Mouse (Mus musculus) kidney, postnatal 14 days (tissue): ENCODE measurements around the gene Kifc3.
"Not testable (repeated sequence)": the region's sequence is repeated elsewhere in the genome, so short reads cannot be mapped to it uniquely, and the experiment has no call there.

Source experiments
- DNase-seq: peaks from one replicate; pipeline ENCODE4 v3.0.0; 2022; ENCODE audit warnings: mixed read lengths

Gene Kifc3

GRCm38 (mm10) chr8:95202649-95203275, at the start of gene Kifc3:
Gene Kifc3 (minus strand): TSS chr8:95202812.
- peak; percentile 82 for DNase-seq

- no peak for DNase-seq
Observed at GRCm38 (mm10) chr8:95252056-95252455, 49.4 kb upstream of the Kifc3 start.

DNA sequence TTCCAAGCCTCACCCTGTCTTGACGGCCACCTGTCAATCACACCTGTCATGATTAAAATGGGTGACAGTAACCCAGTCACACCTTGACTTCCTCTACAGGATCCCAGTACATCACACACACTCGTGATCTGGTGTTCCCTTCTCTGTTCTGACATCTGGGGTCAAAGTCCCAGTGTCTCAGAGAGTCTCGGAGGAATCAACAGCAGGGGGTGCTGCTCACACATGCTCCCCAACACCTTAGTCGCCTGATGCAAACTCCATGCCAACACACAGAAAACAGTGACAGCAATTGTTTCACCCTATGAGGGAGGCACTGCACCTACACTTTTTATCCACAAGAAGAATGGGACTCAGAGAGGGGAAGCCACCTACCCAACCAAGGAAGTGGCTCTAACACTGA, 47.2 kb upstream of the Kifc3 start:
- DNase-seq: peak; percentile 28

DNA sequence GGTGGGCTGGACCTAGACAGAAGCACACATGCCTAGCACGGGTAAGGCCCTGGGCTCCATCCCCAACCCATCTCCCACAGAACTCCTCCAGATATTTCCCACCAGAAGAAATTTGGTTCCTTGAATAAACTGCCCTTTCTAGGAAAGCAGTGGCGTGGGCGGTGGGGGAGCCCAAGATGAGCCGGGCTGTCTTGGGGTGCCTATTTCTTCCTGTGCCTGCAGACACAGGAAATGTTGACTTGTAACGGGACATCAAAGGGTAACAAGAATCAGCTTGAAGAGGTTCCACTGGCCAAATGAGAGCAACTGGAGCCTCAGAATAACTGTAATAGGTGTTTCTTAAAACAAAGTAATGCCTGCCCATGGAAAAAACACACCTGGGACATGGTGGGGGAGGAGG, 44.7 kb upstream of the Kifc3 start:
- no peak for DNase-seq

- peak; percentile 77 for DNase-seq
Observed at GRCm38 (mm10) chr8:95245180-95245579, 42.6 kb upstream of the Kifc3 start.

DNA sequence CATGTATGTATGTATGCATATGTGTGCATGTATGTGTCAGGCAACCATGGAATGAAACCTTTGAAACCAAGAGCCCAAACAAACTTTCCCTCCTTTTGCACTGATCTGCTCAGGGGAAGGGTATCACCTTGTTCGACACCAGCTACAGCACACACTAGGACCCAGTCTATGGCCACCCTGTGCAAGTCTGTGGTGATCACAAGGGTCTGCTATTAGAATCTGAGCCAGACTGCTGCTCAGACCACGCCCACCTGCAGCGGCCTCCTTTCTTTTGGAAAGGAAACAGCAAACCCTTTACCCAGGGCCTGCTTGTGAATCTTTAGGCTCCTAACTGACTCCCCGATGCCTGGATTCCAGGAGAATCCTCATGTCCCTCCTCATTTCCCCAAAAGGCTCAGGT, 41.2 kb upstream of the Kifc3 start:
- no peak for DNase-seq

DNA sequence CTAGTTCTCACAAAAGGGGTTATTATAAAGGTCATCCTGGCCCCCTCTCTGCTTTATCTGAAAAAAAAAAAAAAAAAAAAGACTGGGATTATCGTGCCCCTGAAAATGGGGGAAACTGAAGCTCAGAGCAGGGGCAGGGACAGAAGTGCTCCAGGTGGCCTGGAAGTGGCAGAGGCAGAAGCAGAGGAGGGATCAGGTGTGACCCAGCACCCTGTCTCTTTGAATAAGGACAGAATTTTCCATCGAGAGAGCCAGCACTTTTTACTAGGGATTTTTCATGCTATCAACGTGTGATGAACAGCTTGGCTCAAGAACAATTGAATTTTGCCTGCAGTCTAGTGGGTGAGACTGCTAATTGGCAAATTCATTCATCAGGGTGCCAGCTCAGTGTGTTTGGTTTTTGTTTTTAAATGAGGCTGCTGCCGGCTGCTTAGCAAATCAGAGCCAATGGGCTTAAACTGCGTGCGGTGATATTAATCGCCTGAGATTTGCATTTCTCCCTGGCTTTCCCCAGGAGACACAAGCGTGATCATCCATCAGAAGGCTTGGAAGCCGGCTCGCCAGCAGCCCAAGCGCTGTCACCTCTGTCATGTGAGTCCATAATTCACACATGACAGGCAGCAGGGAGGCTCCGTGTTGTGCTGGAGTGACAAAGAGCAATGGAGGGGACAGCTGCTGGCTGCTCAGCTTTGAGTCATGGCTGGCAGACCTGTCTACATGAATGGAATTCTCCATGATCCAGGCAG, 40.4 kb upstream of the Kifc3 start:
- DNase-seq: peak; percentile 61

GRCm38 (mm10) chr8:95242099-95242825, 39.6 kb upstream of the Kifc3 start:
- DNase-seq: no peak

GRCm38 (mm10) chr8:95235683-95236082, 33.1 kb upstream of the Kifc3 start:
- peak; percentile 78 for DNase-seq

DNA sequence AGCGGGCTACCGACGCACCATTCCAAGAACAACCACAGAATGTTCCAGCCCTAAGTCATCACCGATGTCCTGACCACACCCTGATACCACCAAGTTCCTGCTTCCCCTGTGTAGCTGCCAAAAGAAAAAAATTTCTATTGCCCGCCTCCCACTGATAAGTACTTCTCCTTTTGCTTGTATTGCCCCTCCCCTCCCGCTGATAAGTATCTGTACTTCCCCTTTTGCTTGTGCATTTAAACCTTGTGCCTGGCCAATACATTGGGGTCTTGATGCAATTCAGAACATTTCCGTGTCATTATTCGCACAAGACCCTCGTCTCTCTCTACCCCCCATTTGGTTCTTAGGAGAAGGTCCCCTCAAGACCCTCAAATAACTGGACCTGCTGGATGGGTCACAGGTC, 27.5 kb upstream of the Kifc3 start:
- DNase-seq: not testable (repeated sequence)

GRCm38 (mm10) chr8:95227151-95227468, 24.5 kb upstream of the Kifc3 start:
- no peak for DNase-seq

GRCm38 (mm10) chr8:95226251-95227150, 23.9 kb upstream of the Kifc3 start:
- DNase-seq: no peak

DNA sequence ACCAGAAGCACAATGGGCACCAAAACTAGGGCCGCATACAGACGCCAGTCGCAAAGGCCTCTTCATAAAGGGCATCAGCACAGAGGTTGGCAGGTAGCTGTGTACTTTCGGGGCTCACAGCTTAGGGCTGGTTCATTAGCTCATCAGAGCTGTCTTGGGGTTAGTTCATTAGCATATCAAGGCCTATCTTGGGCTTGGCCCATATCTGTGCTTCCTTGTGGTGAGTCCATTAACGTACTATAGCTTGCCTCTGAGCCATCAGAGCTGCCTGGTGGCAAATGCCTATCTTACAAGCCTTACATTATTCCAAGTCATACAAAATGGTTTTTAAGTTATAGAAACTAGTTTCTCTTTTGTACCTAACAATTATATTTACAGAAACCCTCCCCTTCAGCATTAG, 21.4 kb upstream of the Kifc3 start:
- no peak for DNase-seq

GRCm38 (mm10) chr8:95221045-95221444, 18.4 kb upstream of the Kifc3 start:
- DNase-seq: no peak

GRCm38 (mm10) chr8:95220571-95220998, 18.0 kb upstream of the Kifc3 start:
- no peak for DNase-seq

DNA sequence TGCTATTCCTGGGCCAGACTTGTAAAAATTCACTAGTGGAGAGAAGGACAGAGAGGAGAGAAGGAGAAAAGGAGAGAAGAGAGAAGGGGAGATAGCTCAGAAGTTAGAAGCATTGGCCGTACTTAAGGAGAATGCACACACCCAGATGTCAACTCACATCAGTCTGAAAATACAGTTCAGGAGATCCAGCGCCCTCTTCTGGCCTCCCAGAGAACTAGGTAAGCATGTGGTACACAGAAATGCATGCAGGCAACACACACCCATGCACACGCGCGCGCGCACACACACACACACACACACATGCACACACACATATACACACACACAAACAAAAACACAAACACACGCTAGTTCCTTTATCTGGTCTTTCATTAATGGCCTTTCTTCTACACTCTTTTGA, 17.0 kb upstream of the Kifc3 start:
- no peak for DNase-seq

- no peak for DNase-seq
Observed at GRCm38 (mm10) chr8:95215709-95216360, 13.2 kb upstream of the Kifc3 start.

DNA sequence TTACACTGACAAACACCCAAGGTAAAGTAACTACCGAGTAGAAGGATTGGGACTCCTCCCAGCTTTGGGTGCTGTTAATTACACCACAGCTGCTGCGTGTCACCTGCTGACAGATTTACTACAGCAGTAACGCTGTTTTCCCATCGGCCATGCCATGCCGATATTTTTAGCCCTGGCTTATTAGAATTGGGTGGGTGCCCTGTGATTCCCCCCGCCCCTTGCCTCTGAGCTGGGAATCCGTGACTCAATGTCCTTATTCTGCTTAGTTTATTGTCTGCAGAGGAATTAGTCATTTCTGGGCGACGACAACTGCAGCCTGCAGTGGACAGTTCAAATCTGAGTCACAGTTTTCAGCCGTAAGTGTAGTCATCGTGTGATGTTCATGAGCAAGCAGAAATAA, 7.3 kb upstream of the Kifc3 start:
- peak; percentile 54 for DNase-seq

DNA sequence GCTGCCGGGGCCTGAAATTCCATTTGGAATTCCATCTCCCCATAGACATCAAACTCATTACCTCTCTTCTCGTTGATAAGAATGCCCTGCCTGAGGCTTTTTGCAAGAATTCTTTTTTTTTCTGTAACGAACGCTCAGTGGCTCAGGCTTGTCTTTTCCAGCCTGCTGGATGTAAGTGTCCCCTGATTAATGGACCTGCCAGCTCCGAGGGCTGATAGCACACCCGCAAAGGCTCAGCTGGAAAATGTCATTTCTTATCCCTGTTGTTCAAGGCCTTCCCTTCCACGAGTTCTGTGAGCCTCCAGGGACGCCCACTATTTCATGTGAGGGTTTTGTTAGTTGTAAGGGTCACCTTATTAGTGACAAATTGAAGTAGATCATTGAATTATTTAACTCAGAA, 3.3 kb upstream of the Kifc3 start:
- no peak for DNase-seq

- peak; percentile 83 for DNase-seq
Observed at GRCm38 (mm10) chr8:95204039-95204380, 1.4 kb upstream of the Kifc3 start.

DNA sequence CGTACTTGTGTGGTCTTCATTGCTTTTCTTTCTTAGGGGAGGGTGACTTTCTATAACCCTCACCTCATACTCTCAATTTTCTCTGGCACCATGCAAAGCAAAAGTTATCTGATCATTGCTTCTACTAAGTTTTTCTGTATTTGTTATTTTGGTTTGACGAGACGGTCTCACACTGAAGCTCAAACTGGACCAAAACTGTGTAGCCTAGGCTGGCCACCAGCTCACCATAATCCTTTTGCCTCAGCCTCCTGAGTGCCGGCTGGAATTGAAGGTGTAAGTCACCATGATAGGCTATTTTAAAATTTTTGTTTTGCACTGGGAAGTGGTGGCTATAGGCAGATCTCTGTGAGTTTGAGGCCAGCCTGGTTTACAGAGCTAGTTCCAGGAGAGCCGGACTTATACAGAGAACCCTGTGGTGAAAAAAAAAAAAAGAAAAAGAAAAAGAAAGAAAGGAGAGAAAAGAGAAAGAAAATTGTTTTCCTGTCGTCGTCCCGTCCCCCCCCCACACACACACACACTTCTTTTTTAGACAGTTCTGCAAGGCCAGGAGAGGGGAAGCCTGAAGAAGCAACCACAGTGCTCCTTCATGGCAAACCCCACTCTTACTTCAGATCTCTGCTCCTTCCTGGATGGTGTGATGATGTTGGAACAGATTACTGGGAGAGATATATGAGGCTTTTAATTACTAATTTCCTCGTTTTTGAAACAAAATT, 870 bp upstream of the Kifc3 start:
- DNase-seq: no peak

DNA sequence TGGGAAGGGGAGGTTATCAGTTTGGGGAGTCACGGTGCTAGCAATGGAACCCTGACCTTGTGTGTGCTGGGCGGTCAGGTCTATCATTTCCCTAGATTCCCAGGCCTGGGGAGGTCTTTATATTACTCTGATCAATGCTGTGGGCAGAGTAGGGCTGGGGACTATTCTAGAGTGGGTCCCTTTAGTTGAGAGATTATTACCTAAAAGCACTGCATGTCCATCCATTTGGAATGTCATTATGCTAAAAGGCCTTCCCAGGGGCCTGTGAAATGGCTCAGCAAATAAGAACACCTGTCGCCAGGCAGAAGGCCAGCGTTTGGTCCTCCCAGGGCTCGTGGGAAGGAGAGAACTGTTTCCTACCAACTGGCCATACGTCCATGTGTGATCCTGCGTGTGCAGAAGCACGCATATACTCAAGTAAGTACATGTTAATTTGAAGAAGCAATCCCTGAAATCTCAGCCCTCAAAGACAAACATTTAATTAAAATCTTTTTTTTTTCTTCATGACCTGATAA, 499 bp downstream of the Kifc3 start:
- peak; percentile 28 for DNase-seq
